Mouse (Mus musculus) urinary bladder, postnatal 0 days (tissue): ENCODE results near the gene Atg14. TPM values are rescaled to one million over a fixed set of nuclear protein-coding genes. Genes with fewer than 3 reads are reported as not detected.

Experiments used
- polyA plus RNA-seq: library from polyadenylated mRNA; unstranded; fragments of >200 nt; fragmentation: Nextera tagmentation; extraction: Ambion mirVana; gene quantifications from 2 replicates; pipeline ENCODE4 v1.2.1, GENCODE M21; 2015

Atg14 gene
- 6.5 TPM in 2 replicates for polyA plus RNA-seq

DNA sequence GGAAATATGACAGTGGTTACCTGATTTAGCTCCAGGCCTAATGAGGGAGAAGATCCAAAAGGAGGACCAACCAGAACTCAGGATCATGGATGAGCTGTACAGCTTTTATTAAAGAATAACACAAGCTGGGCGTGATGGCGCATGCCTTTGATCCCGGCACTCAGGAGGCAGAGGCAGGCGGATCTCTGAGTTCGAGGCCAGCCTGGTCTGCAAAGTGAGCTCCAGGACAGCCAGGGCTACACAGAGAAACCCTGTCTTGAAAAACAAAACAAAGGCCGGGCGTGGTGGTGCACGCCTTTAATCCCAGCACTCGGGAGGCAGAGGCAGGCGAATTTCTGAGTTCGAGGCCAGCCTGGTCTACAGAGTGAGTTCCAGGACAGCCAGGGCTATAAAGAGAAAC, at the start of gene Atg14:
Atg14 (minus strand) TSS at position 101 of the 400 bp plus-strand sequence.

Other genes starting within 250 kb of the Atg14 start
- gene Lgals3, start 202.9 kb downstream of the Atg14 start, polyA plus RNA-seq: 390 and 459 TPM in 2 replicates
- 5.7 and 13.2 TPM in 2 replicates for gene Dlgap5, start 152.2 kb downstream of the Atg14 start, polyA plus RNA-seq
- 12.1 and 14.2 TPM in 2 replicates for gene Fbxo34, start 120.2 kb downstream of the Atg14 start, polyA plus RNA-seq
- gene Ktn1, start 77.8 kb upstream of the Atg14 start, polyA plus RNA-seq: 64.8 and 80.2 TPM in 2 replicates